Mouse (Mus musculus) gastrocnemius, adult 8-10 months (tissue): ENCODE measurements around the gene Dram2. TPM values are rescaled to one million over a fixed set of nuclear protein-coding genes. Genes with fewer than 3 reads are reported as not detected.

Experiments
- total RNA-seq, 4 experiments: library from RNA; stranded (reverse); gene quantifications; 2 replicates each; pipeline ENCODE4 v1.2.4; 2022

Dram2 gene
- total RNA-seq, 4 experiments from 2014 or later = 105 to 127 (median 116) TPM

Other genes with a start within 250 kb of the Dram2 start
- gene Chil6, start 141.6 kb upstream of the Dram2 start, total RNA-seq = not detected
- gene Dennd2d, start 65.4 kb upstream of the Dram2 start, total RNA-seq = under 1 TPM in 1 of 4 experiments, not detected in 3; 0.59 TPM
- 10 to 100 TPM; 21.0 to 33.1 (median 30.7) TPM for gene Cept1, start within 50 bp of the Dram2 start, total RNA-seq
- gene Lrif1, start 137.2 kb downstream of the Dram2 start, total RNA-seq = 10 to 100 TPM in 3 of 4 experiments, 1 to 10 TPM in 1; 9.8 to 12.4 (median 10.9) TPM
- gene Cd53, start 242.4 kb downstream of the Dram2 start, total RNA-seq = 1 to 10 TPM in 1 of 4 experiments, under 1 TPM in 3; 0.46 to 1.6 (median 0.60) TPM